Mouse (Mus musculus): Measurements from ENCODE around the gene Fam178b. TPM values are rescaled to one million over a fixed set of nuclear protein-coding genes. Genes with fewer than 3 reads are reported as not detected.

The Fam178b gene
- total RNA-seq, 2 experiments from 2014 or later, result 3.6 TPM; not detected in 1

- ATAC-seq (replicated peaks; ENCODE audit: poor library complexity, severe bottlenecking), result no peak
Observed at GRCm38 (mm10) chr1:36590664-36591063, 92.3 kb downstream of the Fam178b start.

DNA sequence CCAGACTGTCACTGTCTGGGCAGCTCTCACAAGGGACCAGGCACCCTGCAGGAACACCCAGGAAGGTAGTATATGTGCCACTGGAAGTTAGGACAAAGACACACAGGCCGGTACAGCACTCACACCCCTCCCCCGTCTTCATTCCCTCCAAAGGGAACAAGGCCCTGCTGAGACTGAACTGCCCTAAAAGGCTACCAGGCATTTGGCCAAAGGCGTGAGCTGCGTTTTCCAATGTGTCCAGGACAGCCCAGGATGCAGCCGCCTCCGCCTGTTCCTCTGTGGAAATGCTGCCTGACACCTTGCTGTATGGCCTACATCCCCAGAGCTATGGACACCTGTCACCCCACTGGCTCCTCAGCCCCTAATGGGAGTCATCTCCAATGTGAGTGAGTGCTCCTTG, 93.5 kb downstream of the Fam178b start:
- no peak for ATAC-seq (replicated peaks; ENCODE audit: poor library complexity, severe bottlenecking)

- ATAC-seq (replicated peaks; ENCODE audit: poor library complexity, severe bottlenecking), result peak; percentile 3; the same call in 1 of the 2 replicates
Observed at GRCm38 (mm10) chr1:36588476-36589450, 94.2 kb downstream of the Fam178b start.

GRCm38 (mm10) chr1:36587860-36588259, 95.1 kb downstream of the Fam178b start:
- no peak for ATAC-seq (replicated peaks; ENCODE audit: poor library complexity, severe bottlenecking)

DNA sequence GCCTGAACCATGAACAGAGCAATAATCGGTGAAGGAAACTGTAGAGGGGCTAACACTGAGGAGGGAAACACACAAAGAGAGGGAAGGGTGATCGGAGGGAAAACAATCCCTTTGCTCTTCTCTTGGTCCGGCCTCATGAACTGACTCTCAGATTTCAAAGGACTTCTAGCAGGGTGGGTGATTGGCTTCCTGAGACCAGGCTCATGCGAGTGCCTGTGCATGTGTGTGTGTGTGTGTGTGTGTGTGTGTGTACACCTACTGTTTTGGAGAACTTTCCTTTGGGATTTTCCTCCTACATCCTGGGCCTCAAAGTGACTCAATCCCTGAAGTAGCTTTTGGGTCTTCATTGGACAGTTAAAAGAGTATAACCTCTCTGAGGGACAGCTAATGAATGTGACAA, 96.7 kb downstream of the Fam178b start:
- ATAC-seq (replicated peaks; ENCODE audit: poor library complexity, severe bottlenecking), result no peak

DNA sequence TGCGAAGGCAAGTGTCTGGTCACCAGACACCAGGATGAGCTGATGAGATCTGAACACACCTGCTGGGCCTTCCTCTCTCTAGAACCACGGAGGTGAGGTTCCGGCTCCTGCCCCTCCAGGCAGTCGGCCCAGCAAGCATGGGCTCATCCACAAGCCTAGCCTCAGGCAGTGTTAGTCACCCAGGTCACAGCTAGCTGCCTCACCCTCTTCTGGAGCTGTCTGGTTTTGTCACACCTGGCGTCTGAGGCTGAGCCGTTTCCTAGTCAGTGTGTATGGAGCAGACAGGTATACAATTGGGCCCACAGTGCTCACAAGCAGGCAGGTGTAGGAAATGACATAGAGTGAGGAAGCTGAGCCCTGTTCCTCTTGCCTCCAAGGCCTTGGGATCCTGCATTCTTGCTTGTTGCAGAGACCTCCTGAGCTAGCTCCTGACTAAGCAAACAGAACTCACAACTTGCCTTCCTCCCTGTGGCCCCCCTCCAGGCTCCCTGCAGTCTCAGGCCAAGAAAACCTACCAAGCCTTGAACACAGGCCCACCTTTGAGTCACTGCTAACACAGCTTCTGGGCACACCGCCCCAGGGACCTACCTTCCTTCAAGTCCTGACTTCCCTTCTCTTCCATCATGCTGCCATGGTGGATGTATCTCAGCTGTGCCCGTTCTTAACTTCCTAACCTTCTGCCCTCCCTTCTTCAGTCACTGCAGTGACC, 99.4 kb downstream of the Fam178b start:
- ATAC-seq (replicated peaks; ENCODE audit: poor library complexity, severe bottlenecking), result no peak

- no peak for ATAC-seq (replicated peaks; ENCODE audit: poor library complexity, severe bottlenecking)
Observed at GRCm38 (mm10) chr1:36582211-36582610, 100.8 kb downstream of the Fam178b start.

GRCm38 (mm10) chr1:36581260-36581659, 101.7 kb downstream of the Fam178b start:
- ATAC-seq (replicated peaks; ENCODE audit: poor library complexity, severe bottlenecking), result no peak

DNA sequence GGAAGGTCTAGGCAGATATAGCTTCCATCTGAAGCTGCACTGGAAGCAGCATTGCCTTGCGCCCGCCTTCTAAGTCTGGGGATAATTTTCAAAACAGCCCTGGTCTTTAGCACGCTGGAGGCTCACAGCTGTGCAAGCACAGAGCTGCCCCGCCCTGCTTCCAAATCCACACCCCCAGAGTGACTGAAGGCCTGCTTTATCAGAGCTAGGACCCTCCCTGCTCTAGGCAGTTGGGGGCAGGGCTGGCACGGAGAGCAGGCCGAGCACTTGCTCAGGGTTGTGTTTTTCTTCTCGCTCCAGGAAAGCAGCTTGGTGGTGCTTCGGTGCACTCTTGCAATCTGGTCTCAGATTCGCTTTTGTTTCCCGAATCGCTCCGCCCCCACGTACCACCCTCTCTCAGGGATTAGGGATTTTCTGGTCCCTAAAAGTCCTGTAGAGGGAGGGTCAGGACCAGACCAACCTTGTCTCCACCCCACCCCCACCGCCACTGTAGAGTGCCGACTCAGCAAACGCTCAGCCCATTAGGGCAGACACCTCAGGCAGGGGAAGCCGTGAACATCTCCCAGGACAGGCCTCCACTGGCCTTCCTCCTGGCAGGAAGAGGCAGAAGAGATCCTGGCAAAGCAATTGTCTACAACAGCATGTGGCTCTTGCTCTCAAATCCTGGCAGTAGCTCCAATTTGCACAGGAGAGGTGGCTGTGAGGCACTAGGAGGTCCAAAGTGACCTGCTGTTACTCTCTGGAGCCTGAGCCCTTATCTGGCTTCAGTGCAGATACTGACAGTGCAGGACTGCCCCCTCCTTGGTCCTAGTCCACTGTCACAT, 102.4 kb downstream of the Fam178b start:
- peak; percentile 34 for ATAC-seq (replicated peaks; ENCODE audit: poor library complexity, severe bottlenecking)

DNA sequence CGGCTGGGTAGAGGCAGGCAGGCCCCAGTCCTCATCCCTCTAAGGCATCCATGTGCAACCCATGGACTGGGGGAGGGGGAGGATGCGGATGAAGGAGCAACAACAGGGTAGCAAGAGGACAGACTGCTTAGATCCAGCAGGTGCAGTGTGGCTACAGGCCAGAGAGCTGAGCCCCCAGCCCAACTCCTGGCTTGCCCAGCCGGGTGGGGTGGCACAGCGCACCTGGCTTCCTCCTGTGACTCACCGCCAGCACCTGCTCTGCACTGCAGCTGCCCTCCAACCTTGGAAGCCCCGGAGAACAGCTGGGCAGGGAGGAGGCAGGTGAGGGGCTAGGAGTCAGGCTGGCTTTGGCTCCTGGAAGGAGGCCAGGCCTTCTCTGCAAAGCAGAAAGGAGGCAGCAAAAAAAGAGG, 103.0 kb downstream of the Fam178b start:
- no peak for ATAC-seq (replicated peaks; ENCODE audit: poor library complexity, severe bottlenecking)

DNA sequence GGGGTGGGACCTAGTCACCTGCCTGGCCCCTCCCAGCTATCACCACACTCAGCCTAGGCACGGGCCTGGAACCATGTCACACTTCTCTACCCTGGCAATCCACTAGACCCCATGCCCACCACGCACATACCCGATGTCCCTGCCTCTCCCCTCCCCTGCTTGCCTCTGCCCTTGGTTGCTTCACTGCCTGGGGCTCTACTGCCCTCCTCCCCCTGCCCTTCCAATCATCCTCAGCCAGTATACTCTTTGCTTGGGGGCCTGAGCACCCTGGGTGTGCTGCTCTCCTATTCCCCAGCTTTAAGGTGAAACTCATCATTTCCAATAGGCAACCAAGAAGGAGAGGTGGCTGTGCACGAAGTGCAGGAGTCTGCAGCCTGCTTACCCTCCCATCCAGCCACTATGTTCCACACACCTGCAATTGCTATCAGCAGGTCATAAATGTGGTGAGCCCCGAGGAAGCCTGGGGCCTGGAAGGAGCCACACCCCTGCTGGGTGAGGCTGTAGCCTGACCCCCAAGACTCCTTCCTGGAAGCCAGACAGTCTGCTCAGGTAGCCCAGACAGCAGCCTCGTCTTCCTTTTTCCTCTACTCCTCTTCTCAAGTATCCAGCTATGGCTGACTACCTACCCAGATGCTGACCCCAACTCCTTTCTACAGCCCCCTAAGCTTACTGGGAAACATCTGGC, 105.8 kb downstream of the Fam178b start:
- ATAC-seq (replicated peaks; ENCODE audit: poor library complexity, severe bottlenecking), result no peak

GRCm38 (mm10) chr1:36575347-36575746, 107.6 kb downstream of the Fam178b start:
- ATAC-seq (replicated peaks; ENCODE audit: poor library complexity, severe bottlenecking), result no peak

DNA sequence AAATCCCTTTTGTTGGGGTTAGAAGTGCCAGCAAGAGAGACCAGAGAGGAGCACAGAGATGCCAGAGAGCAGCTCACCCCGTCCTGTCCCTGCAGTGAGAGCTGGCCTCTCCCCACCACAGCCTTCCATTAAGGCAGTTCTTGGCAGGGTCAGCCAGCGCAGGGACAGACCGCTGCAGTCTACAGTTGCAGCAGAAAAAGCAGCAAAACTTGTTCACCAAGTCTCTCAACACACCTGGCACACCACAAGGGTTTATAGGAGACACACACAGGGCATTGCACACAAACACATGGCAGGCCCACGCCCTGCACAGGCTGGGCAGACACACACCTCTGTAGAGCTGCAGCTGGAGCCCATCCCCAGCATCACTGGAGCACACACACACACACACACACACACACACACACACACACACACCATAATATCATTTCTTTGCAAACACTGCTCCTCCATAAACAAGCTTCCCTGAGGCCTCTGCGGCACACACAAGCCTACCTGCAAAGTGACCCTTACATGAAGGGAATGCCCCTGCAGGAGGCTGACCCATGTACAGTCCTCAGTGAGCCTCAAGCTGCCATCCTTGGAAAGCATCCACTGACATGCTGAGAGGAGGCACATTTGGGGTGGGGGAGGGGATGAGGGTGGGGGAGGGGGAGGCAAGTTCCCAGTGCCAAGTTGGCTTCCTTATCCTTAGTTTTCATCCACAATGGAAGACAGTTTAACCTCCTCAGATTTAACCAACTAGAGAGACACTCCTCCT, 108.6 kb downstream of the Fam178b start:
- no peak for ATAC-seq (replicated peaks; ENCODE audit: poor library complexity, severe bottlenecking)

DNA sequence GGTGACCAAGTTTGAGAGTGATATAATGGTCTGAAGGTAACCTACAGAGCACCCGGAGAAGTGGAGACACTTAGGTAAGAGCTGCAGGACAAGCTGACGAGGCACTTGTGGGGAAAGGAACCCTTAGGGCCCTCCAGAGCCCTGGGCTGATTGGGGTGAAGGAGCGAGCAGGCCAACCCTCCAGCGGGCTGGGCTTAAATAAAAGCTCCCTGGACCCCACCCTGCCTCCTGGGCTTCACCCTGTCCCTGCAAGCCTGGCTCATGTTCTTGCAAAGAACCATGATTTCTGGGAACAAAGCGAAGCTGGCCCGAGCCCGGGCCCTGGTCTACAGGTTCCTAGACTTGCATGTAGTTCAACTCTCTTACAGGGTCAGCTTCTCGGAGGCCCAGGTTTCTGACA, 109.5 kb downstream of the Fam178b start:
- no peak for ATAC-seq (replicated peaks; ENCODE audit: poor library complexity, severe bottlenecking)

- ATAC-seq (replicated peaks; ENCODE audit: poor library complexity, severe bottlenecking), result no peak
Observed at GRCm38 (mm10) chr1:36572709-36573108, 110.3 kb downstream of the Fam178b start.

DNA sequence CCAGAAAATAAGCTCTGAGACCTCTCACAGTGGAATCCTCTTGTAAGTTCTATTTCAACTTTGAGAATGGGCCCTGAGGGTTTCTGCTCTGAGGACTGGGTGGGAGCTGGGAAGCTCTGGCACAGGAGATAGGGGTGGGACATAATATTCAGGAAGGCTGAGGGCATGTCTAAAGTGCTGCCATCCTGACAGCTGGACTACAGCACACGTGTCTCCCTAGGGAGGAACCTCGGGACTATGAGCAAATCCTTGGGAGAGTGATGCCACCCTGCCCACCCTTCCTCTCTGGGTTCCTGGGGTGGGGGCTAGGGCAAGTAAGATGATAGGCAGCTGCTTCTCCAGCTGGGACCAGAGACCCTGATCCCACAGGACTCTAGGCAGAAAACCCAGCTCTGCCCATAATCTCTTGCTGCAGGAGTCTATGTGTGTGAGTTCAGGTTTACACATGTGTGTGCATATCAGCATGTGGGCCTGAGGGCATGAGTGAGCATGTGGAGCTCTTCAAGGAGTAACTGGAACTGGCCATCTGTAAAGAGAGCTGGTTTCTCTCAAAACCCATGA, 110.8 kb downstream of the Fam178b start:
- no peak for ATAC-seq (replicated peaks; ENCODE audit: poor library complexity, severe bottlenecking)

GRCm38 (mm10) chr1:36571627-36572026, 111.4 kb downstream of the Fam178b start:
- ATAC-seq (replicated peaks; ENCODE audit: poor library complexity, severe bottlenecking), result peak; percentile 80

GRCm38 (mm10) chr1:36570320-36570719, 112.7 kb downstream of the Fam178b start:
- ATAC-seq (replicated peaks; ENCODE audit: poor library complexity, severe bottlenecking), result no peak

Data from granulocyte monocyte progenitor cell, adult 5-6 weeks (primary cell).